9 mouse cellular contexts compared by ENCODE assay signal in genomic region chr16:34029790-34030189, GRCm38 (mm10).
DNase-seq lines count a peak whose midpoint lies in the region; ATAC-seq and TF ChIP-seq lines count a peak whose summit lies in the region.
"Had no signal": no experiment of that assay in that cellular context is flagged by ENCODE, and none has a peak within 500 bp of the region (broad histone marks: within the 10 kb centered on the region; RNA-seq: fewer than 3 reads in every experiment).

No protein-coding gene starts in this region.

- no peaks in the 10 kb centered on the region for H3K27me3 ChIP-seq in heart, embryonic 16.5 days (ENCODE audit: control insufficient read depth, insufficient read depth, low read length)
- no peaks in the 10 kb centered on the region for H3K27me3 ChIP-seq in hindbrain, embryonic 14.5 days (ENCODE audit: control insufficient read depth, insufficient read depth, low read length)
- H3K27me3 ChIP-seq: midbrain, embryonic 13.5 days had no signal

- H3K9me3 ChIP-seq in heart, embryonic 16.5 days (replicated peaks; ENCODE audit: control insufficient read depth, low read length), result no peaks in the 10 kb centered on the region
- no peaks in the 10 kb centered on the region for H3K9me3 ChIP-seq in hindbrain, embryonic 14.5 days (ENCODE audit: control insufficient read depth, low read length)
- H3K9me3 ChIP-seq: midbrain, embryonic 13.5 days had no signal

- intact Hi-C loops in gastrocnemius, adult 2 months (cut with DNase I), result no loop called here

- H3K9ac ChIP-seq in heart, embryonic 16.5 days (ENCODE audit: low read length), result no peak overlapping the region
- no peak overlapping the region for H3K9ac ChIP-seq in hindbrain, embryonic 14.5 days
- H3K9ac ChIP-seq: midbrain, embryonic 13.5 days had no signal

- DNase-seq in gastrocnemius, adult 2 months, result peak; percentile 32
- no peak for DNase-seq in gastrocnemius, postnatal 25 days
- DNase-seq in kidney, postnatal 10 days, result peak; percentile 67
- DNase-seq in lung, postnatal 14 days, result peak; percentile 24
- no peak for DNase-seq in left cerebral cortex, adult 9 months (ENCODE audit: low spot score in 2 of 2)
- DNase-seq in hindbrain, embryonic 14.5 days (ENCODE audit: low spot score), result no peak
- no peak for DNase-seq in cerebellum, postnatal 4 days (ENCODE audit: low spot score in 2 of 2)

- no peak overlapping the region for H3K4me2 ChIP-seq in heart, embryonic 16.5 days (ENCODE audit: low read depth, low read length)
- H3K4me2 ChIP-seq in hindbrain, embryonic 14.5 days (replicated peaks), result no peak overlapping the region
- H3K4me2 ChIP-seq: midbrain, embryonic 13.5 days had no signal

- no peak for TF ChIP-seq CTCF in gastrocnemius, adult 2 months (IDR thresholded peaks at IDR 0.05)

- no peak overlapping the region for H3K4me3 ChIP-seq in gastrocnemius, adult 2 months
- H3K4me3 ChIP-seq in heart, embryonic 16.5 days (ENCODE audit: low read length), result no peak overlapping the region
- H3K4me3 ChIP-seq in hindbrain, embryonic 14.5 days (replicated peaks; ENCODE audit: low read length), result no peak overlapping the region
- H3K4me3 ChIP-seq: midbrain, embryonic 13.5 days had no signal

- H3K4me1 ChIP-seq in heart, embryonic 16.5 days (ENCODE audit: control insufficient read depth, insufficient read depth, low read length), result peaks cover 22% of the 10 kb centered on the region
- H3K4me1 ChIP-seq in hindbrain, embryonic 14.5 days (replicated peaks; ENCODE audit: control insufficient read depth, insufficient read depth, low read length), result no peaks in the 10 kb centered on the region
- H3K4me1 ChIP-seq: midbrain, embryonic 13.5 days had no signal

- no peak overlapping the region for H3K27ac ChIP-seq in gastrocnemius, adult 2 months
- H3K27ac ChIP-seq in heart, embryonic 16.5 days (ENCODE audit: low read length), result 0 out of 2 replicates have a peak overlapping the region, but pooled peaks have one; percentile 2
- no peak overlapping the region for H3K27ac ChIP-seq in hindbrain, embryonic 14.5 days
- H3K27ac ChIP-seq: midbrain, embryonic 13.5 days had no signal

- H3K36me3 ChIP-seq in heart, embryonic 16.5 days (ENCODE audit: control insufficient read depth, insufficient read depth), result peaks cover 24% of the 10 kb centered on the region
- H3K36me3 ChIP-seq in hindbrain, embryonic 14.5 days (replicated peaks; ENCODE audit: control insufficient read depth, insufficient read depth), result peaks cover 75% of the 10 kb centered on the region

- no peak for ATAC-seq in heart, embryonic 16.5 days (replicated peaks; ENCODE audit: extremely low read depth, insufficient read depth, low FRiP score)
- no peak for ATAC-seq in hindbrain, embryonic 14.5 days (ENCODE audit: low FRiP score)
- ATAC-seq: midbrain, embryonic 13.5 days had no signal

- 63% methylated on average over 5 of the region's 5 CpGs for WGBS in heart, embryonic 16.5 days
- 87% methylated on average over 5 of the region's 5 CpGs for WGBS in hindbrain, embryonic 14.5 days

Comparison
In these comparisons a context has a peak if more than half of its experiments do, and no peak if none do; other contexts are left out.
1. DNase-seq: peak in gastrocnemius, adult 2 months (single experiment), kidney, postnatal 10 days (single experiment) and lung, postnatal 14 days (single experiment); none in gastrocnemius, postnatal 25 days (single experiment), left cerebral cortex, adult 9 months (0 of 2), hindbrain, embryonic 14.5 days (single experiment) and cerebellum, postnatal 4 days (0 of 2).